Mouse (Mus musculus) kidney, adult 2 months (tissue): Measurements from ENCODE around the gene Plcg1.

Experiments used
- CTCF ChIP-seq: fragments of 200-500 bp; conservative IDR thresholded peaks from 2 replicates; pipeline ENCODE4 v1.5.1; 2011; ENCODE audit warnings: low read depth, mild to moderate bottlenecking, control low read depth, low read length, moderate library complexity, mixed read lengths; ENCODE audit not compliant: insufficient read depth, insufficient read length
- POLR2A ChIP-seq: fragments of 200-500 bp; IDR thresholded peaks from one replicate; pipeline ENCODE4 v1.6.1; 2011; ENCODE audit warnings: low read depth, low read length, control low read depth

DNA sequence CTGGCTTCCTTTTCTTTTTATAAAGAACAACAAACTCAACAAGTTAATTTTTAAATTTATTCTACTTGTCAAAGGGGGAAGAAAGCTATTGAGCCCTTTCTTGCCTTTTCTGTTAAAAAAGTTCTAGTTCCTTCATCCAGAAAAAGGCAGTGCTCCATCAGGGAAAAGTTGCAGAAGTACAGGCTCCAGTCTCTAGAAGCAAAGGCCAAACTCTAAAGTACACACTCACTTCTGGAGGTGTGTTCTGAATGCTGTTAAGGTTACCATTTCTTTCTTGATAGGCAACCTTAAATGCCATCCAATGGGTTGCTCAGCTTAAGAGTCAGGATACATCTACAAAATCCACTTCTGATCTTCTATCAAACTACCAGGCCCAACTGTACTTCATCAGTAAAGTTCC lies 58.6 kb downstream of the Plcg1 start:
- TF ChIP-seq CTCF: no peak
- no peak for TF ChIP-seq POLR2A
